Mouse (Mus musculus) embryonic stem cell, embryonic (primary cell): Measurements from ENCODE around the gene Resp18.

Experiments
- CTCF ChIA-PET, 4 experiments: fragments of 300-600 bp in 2 of 4; fragments of 350-600 bp in 2 of 4; sonication (Branson Sonifier 250); formaldehyde crosslinking; loops; one replicate each; lab custom pipeline; 2022; ENCODE audit warnings: inconsistent platforms in 2 of 4; lab: Charles Lee
- POLR2A ChIA-PET, 4 experiments: fragments of 300-600 bp in 2 of 4; fragments of 350-600 bp in 2 of 4; sonication (Branson Sonifier 250); formaldehyde crosslinking; loops; one replicate each; lab custom pipeline; 2022; ENCODE audit warnings: antibody characterized with exemption in 4 of 4, inconsistent platforms in 1 of 4; lab: Charles Lee

The Resp18 gene

GRCm38 (mm10) chr1:75291321-75291720, 13.1 kb upstream of the Resp18 start:
- ChIA-PET POLR2A (no interaction called here), CTCF (no interaction called here)

- POLR2A ChIA-PET, result no interaction called here
- CTCF ChIA-PET, result no interaction called here
Measured at GRCm38 (mm10) chr1:75290582-75290981, 12.4 kb upstream of the Resp18 start.

GRCm38 (mm10) chr1:75289888-75290431, 11.7 kb upstream of the Resp18 start:
- POLR2A ChIA-PET, result no interaction called here
- CTCF ChIA-PET, result interaction anchor here in 2 of 4 experiments (0.6 to 1.3 kb wide), 2 partner anchors 27 to 33 kb away, joined by 3 to 4 read pairs; no protein-coding TSS in a partner anchor

GRCm38 (mm10) chr1:75289376-75289775, 11.2 kb upstream of the Resp18 start:
- POLR2A ChIA-PET, result interaction anchor here in 2 of 4 experiments (0.6 to 1.8 kb wide), 3 partner anchors 20 to 109 kb away, joined by 3 to 5 read pairs (median 4); partner anchors contain the start of gene Abcb6 (in 1 of the 2)
- CTCF ChIA-PET, result interaction anchor here in 3 of 4 experiments (0.6 to 1.7 kb wide), 4 partner anchors 27 to 178 kb away, joined by 3 to 5 read pairs (median 4); no protein-coding TSS in a partner anchor

GRCm38 (mm10) chr1:75284911-75285310, 6.7 kb upstream of the Resp18 start:
- ChIA-PET POLR2A (interaction anchor here in 1 of 4 experiments (1.3 kb wide), 1 partner anchor 21 kb away, joined by 3 read pairs; no protein-coding TSS in a partner anchor), CTCF (no interaction called here)

- ChIA-PET POLR2A (no interaction called here), CTCF (interaction anchor here in 1 of 4 experiments (1.1 kb wide), 1 partner anchor 194 kb away, joined by 3 read pairs; no protein-coding TSS in a partner anchor)
Measured at GRCm38 (mm10) chr1:75283017-75283416, 4.8 kb upstream of the Resp18 start.

- CTCF ChIA-PET, result interaction anchor here in 2 of 4 experiments (0.6 to 2.7 kb wide), 4 partner anchors 18 to 190 kb away, joined by 3 to 9 read pairs (median 4); no protein-coding TSS in a partner anchor
- POLR2A ChIA-PET, result interaction anchor here in 3 of 4 experiments (0.6 to 1.0 kb wide), 6 partner anchors 10 to 266 kb away, joined by 3 to 5 read pairs (median 3); no protein-coding TSS in a partner anchor
Measured at GRCm38 (mm10) chr1:75277195-75278188, 723 bp downstream of the Resp18 start.

GRCm38 (mm10) chr1:75264091-75264880, 13.9 kb downstream of the Resp18 start, which contains the start of gene Ptprn:
TSS of gene Ptprn (minus strand) at chr1:75264502.
- CTCF ChIA-PET, result interaction anchor here in 3 of 4 experiments (0.6 to 2.7 kb wide), 14 partner anchors 10 to 379 kb away, joined by 3 to 14 read pairs (median 4); partner anchors contain the start of genes Cryba2 (in 1 of the 3) and Fev (in 1 of the 3)

GRCm38 (mm10) chr1:75262969-75263951, 15.0 kb downstream of the Resp18 start:
- ChIA-PET CTCF (interaction anchor here in 3 of 4 experiments (0.6 to 2.7 kb wide), 12 partner anchors 9 to 378 kb away, joined by 3 to 14 read pairs (median 5); partner anchors contain the start of genes Cryba2 (in 1 of the 3) and Fev (in 1 of the 3)), POLR2A (interaction anchor here in 3 of 4 experiments (0.6 to 2.1 kb wide), 17 partner anchors 9 to 1948 kb away, joined by 3 to 12 read pairs (median 3); partner anchors contain the start of genes Tuba4a (in 2 of the 3), Abcb6 (in 1 of the 3) and Zfand2b (in 1 of the 3))

More at GRCm38 (mm10) chr1:75264091-75264880, 13.9 kb downstream of the Resp18 start, which contains the start of gene Ptprn:
- POLR2A ChIA-PET, result interaction anchor here (0.6 to 2.1 kb wide), 18 partner anchors 10 to 1947 kb away, joined by 3 to 12 read pairs (median 3); partner anchors contain the start of genes Abcb6 (in 1 of the 4), Ankzf1 (in 1 of the 4), Atg9a (in 1 of the 4) and Dnpep (in 1 of the 4)

GRCm38 (mm10) chr1:75261278-75261677, 16.9 kb downstream of the Resp18 start:
- CTCF ChIA-PET, result interaction anchor here in 1 of 4 experiments (2.8 kb wide), 1 partner anchor 10 kb away, joined by 10 read pairs; no protein-coding TSS in a partner anchor
- POLR2A ChIA-PET, result interaction anchor here in 1 of 4 experiments (0.9 kb wide), 1 partner anchor 43 kb away, joined by 3 read pairs; no protein-coding TSS in a partner anchor

- ChIA-PET CTCF (interaction anchor here (0.6 to 2.9 kb wide), 11 partner anchors 10 to 311 kb away, joined by 3 to 41 read pairs (median 6); partner anchors contain the start of genes A630095N17Rik (in 1 of the 4), Abcb6 (in 1 of the 4), Dnajb2 (in 1 of the 4) and Dnpep (in 1 of the 4)), POLR2A (interaction anchor here in 3 of 4 experiments (0.7 to 2.9 kb wide), 6 partner anchors 11 to 61 kb away, joined by 3 to 20 read pairs (median 4); no protein-coding TSS in a partner anchor)
Measured at GRCm38 (mm10) chr1:75255516-75256046, 22.6 kb downstream of the Resp18 start.

- ChIA-PET POLR2A (interaction anchor here in 3 of 4 experiments (0.6 to 4.3 kb wide), 17 partner anchors 9 to 113 kb away, joined by 3 to 38 read pairs (median 5); partner anchors contain the start of genes Abcb6 (in 2 of the 3), Ankzf1 (in 2 of the 3), Atg9a (in 2 of the 3) and Dnajb2 (in 2 of the 3)), CTCF (interaction anchor here (0.5 to 4.4 kb wide), 59 partner anchors 9 to 334 kb away, joined by 3 to 41 read pairs (median 4); partner anchors contain the start of genes Dnajb2 (in 2 of the 4), A630095N17Rik (in 1 of the 4), Abcb6 (in 1 of the 4) and Dnpep (in 1 of the 4))
Measured at GRCm38 (mm10) chr1:75254625-75255013, 23.6 kb downstream of the Resp18 start.

GRCm38 (mm10) chr1:75253849-75254624, 24.2 kb downstream of the Resp18 start:
- POLR2A ChIA-PET, result interaction anchor here (0.6 to 4.3 kb wide), 25 partner anchors 9 to 112 kb away, joined by 3 to 38 read pairs (median 4); partner anchors contain the start of genes Abcb6 (in 2 of the 4), Ankzf1 (in 2 of the 4), Atg9a (in 2 of the 4) and Dnajb2 (in 2 of the 4)
- CTCF ChIA-PET, result interaction anchor here (0.5 to 4.4 kb wide), 74 partner anchors 9 to 495 kb away, joined by 3 to 41 read pairs (median 4); partner anchors contain the start of genes A630095N17Rik (in 2 of the 4), Dnajb2 (in 2 of the 4), Dnpep (in 2 of the 4) and Zfand2b (in 2 of the 4)

- POLR2A ChIA-PET, result interaction anchor here in 3 of 4 experiments (0.7 to 5.5 kb wide), 18 partner anchors 8 to 73 kb away, joined by 3 to 38 read pairs (median 5); partner anchors contain the start of genes Dnajb2 (in 2 of the 3), A630095N17Rik (in 1 of the 3) and Abcb6 (in 1 of the 3)
- CTCF ChIA-PET, result interaction anchor here (0.6 to 4.4 kb wide), 21 partner anchors 8 to 450 kb away, joined by 3 to 35 read pairs (median 4); partner anchors contain the start of genes A630095N17Rik (in 1 of the 4), Abcb6 (in 1 of the 4), Dnpep (in 1 of the 4) and Tuba4a (in 1 of the 4)
Measured at GRCm38 (mm10) chr1:75253029-75253428, 25.2 kb downstream of the Resp18 start.
